Mouse (Mus musculus) limb, embryonic 14.5 days (tissue): Measurements from ENCODE around the gene Rbm10. TPM values are rescaled to one million over a fixed set of nuclear protein-coding genes. Genes with fewer than 3 reads are reported as not detected.

Experiments
- ATAC-seq: fragments of 200-750 bp; cut with Nextera tagmentation; 2 replicates; pipeline ENCODE4 v1.8.0; 2017; ENCODE audit warnings: low read depth, moderate number of reproducible peaks, moderate TSS enrichment; ENCODE audit not compliant: low FRiP score
- DNase-seq: peaks from one replicate; pipeline ENCODE4 v3.0.0-alpha.2; 2015; ENCODE audit warnings: low spot score
- H3K27ac ChIP-seq: fragments of 300-500 bp; sonication (generic); replicated peaks from 2 replicates; pipeline ENCODE4 v1.5.1; 2014; ENCODE audit warnings: low read depth, mild to moderate bottlenecking, low read length, moderate library complexity, mixed read lengths
- H3K27me3 ChIP-seq: fragments of 300-500 bp; sonication (generic); 2 replicates; pipeline ENCODE4 v1.6.1; 2014; ENCODE audit warnings: low read length, mixed read lengths; ENCODE audit not compliant: control insufficient read depth, insufficient read depth
- H3K36me3 ChIP-seq: fragments of 300-500 bp; sonication (generic); 2 replicates; pipeline ENCODE4 v1.6.1; 2014; ENCODE audit warnings: mild to moderate bottlenecking, low read length, moderate library complexity, mixed read lengths; ENCODE audit not compliant: control insufficient read depth, insufficient read depth
- H3K4me1 ChIP-seq: fragments of 300-500 bp; sonication (generic); 2 replicates; pipeline ENCODE4 v1.6.1; 2014; ENCODE audit warnings: antibody characterized with exemption, low read length, mixed read lengths; ENCODE audit not compliant: control insufficient read depth, insufficient read depth
- H3K4me2 ChIP-seq: fragments of 300-500 bp; sonication (generic); replicated peaks from 2 replicates; pipeline ENCODE4 v1.6.1; 2014; ENCODE audit warnings: low read depth, mild to moderate bottlenecking, low read length, moderate library complexity; ENCODE audit not compliant: severe bottlenecking
- H3K4me3 ChIP-seq: fragments of 300-500 bp; sonication (generic); replicated peaks from 2 replicates; pipeline ENCODE4 v1.5.1; 2014; ENCODE audit warnings: low read length
- H3K9ac ChIP-seq: fragments of 300-500 bp; sonication (generic); 2 replicates; pipeline ENCODE4 v1.6.1; 2014; ENCODE audit warnings: mild to moderate bottlenecking, low read depth, low read length, moderate library complexity; ENCODE audit not compliant: severe bottlenecking
- H3K9me3 ChIP-seq: fragments of 300-500 bp; sonication (generic); 2 replicates; pipeline ENCODE4 v1.6.1; 2016; ENCODE audit warnings: low read length; ENCODE audit not compliant: control insufficient read depth
- POLR2A ChIP-seq: fragments of 200-500 bp; IDR thresholded peaks from 2 replicates; pipeline ENCODE4 v1.8.0; 2012; ENCODE audit warnings: inconsistent platforms, mild to moderate bottlenecking, moderate library complexity, borderline replicate concordance; ENCODE audit not compliant: insufficient read depth, insufficient read length; ENCODE audit errors: extremely low read depth
- WGBS: fragments of 180-500 bp; shearing (Covaris S2); extraction: QIAGEN DNeasy Blood & Tissue Kit; methylation state at CpG from one replicate; pipeline ENCODE4 v1.1.7; 2014; 5-methylcytosine and 5-hydroxymethylcytosine counted together
- polyA plus RNA-seq, 2 experiments: library from polyadenylated mRNA; depleted of rRNA in 1 of 2; stranded (reverse) in 1 of 2; unstranded in 1 of 2; fragments of >200 nt; fragmentation: Nextera tagmentation in 1 of 2; extraction: Ambion mirVana in 1 of 2; gene quantifications; 2 replicates each; pipeline versions ENCODE4 v1.2.1 to v1.2.3; 2012 to 2014

Rbm10 gene
- polyA plus RNA-seq, 2 experiments: 51.7 to 73.6 TPM

GRCm38 (mm10) chrX:20658026-20658652 lies 40.8 kb downstream of the Rbm10 start, which contains the start of gene Uba1:
Gene Uba1 (plus strand): TSS chrX:20658326.
- Histone ChIP-seq H3K9ac (peak within 1 kb of the TSS; percentile 60), H3K4me2 (peak within 1 kb of the TSS; percentile 64), H3K4me1 (no peaks in the 10 kb centered on the region), H3K27ac (0 out of 2 replicates have a peak within 1 kb of the TSS, but pooled peaks have one; percentile 38), H3K9me3 (no peaks in the 10 kb centered on the region), H3K4me3 (peak within 1 kb of the TSS; percentile 48), H3K27me3 (no peaks in the 10 kb centered on the region), H3K36me3 (no peaks in the 10 kb centered on the region)
- 22% methylated on average over 27 of the region's 27 CpGs for WGBS
- TF ChIP-seq POLR2A: no peak
- ATAC-seq: peak; percentile 86
- peak; percentile 93 for DNase-seq

DNA sequence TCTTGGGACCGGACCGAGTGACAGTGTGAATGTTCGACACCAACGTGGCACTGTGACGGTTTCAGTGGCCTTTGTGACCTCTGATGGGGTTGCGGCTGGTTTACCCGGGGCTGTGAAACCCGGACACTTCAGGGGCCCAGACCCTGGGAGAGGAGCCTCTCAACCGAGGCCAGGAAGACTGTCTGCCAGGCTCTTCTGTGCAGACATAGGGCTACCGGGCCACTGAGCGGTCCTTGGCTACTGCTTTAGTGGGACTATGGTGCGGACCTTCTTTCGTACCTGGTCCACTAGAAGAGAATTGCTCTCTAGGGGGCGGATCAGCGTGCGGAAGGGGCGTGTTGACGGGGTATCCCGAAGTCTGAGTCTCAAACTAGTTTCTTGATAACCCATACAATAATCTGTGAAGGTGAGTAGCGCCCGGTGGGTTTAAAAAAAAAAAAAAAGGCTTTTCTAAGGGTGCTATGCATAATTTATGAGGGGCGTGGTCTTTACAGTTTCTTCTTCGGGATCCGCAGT lies 41.6 kb downstream of the Rbm10 start:
- H3K4me3 ChIP-seq: peak overlapping the region; percentile 48
- H3K4me1 ChIP-seq: no peaks in the 10 kb centered on the region
- 20% methylated on average over 24 of the region's 24 CpGs for WGBS
- no peak for TF ChIP-seq POLR2A
- ATAC-seq (no peak), DNase-seq (no peak)
- H3K27ac ChIP-seq: 0 out of 2 replicates have a peak overlapping the region, but pooled peaks have one; percentile 38
- H3K9ac ChIP-seq: peak overlapping the region; percentile 60
- H3K36me3 ChIP-seq: no peaks in the 10 kb centered on the region
- H3K4me2 ChIP-seq: peak overlapping the region; percentile 64
- no peaks in the 10 kb centered on the region for H3K9me3 ChIP-seq
- no peaks in the 10 kb centered on the region for H3K27me3 ChIP-seq

DNA sequence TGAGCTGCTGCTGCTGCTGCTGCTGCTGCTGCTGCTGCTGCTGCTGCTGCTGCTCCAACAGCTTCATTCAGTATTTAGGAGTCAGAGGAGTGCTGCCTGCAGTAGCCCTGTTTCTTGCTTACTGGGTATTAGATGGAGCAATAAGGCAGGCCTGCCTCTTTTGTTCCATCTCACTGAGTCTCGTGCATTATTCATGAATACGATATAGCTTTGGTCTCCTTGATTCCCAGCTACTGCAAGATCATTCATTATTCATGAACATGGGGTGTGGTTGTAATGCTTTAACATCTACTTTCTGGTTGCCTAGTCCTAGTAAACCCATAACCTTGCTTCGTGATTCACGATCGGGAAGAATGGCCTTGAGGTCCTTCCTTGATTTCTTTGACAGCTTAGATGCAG lies 45.0 kb downstream of the Rbm10 start:
- Histone ChIP-seq H3K4me1 (peaks cover 2% of the 10 kb centered on the region), H3K4me3 (no peak overlapping the region), H3K27ac (no peak overlapping the region), H3K9ac (no peak overlapping the region), H3K27me3 (no peaks in the 10 kb centered on the region), H3K9me3 (no peaks in the 10 kb centered on the region), H3K36me3 (peaks cover 4% of the 10 kb centered on the region; the same call in 1 of the 2 replicates), H3K4me2 (no peak overlapping the region)
- ATAC-seq (no peak), DNase-seq (no peak)
- 41% methylated on average over 5 of the region's 5 CpGs for WGBS
- no peak for TF ChIP-seq POLR2A

GRCm38 (mm10) chrX:20662716-20663443 lies 45.6 kb downstream of the Rbm10 start:
- TF ChIP-seq POLR2A: peak; percentile 50; the same call in 1 of the 2 replicates
- H3K36me3 ChIP-seq: peaks cover 6% of the 10 kb centered on the region
- H3K9me3 ChIP-seq: no peaks in the 10 kb centered on the region
- peak overlapping the region; percentile 65 for H3K9ac ChIP-seq
- H3K4me1 ChIP-seq: peaks cover 2% of the 10 kb centered on the region
- DNase-seq (peak; percentile 91), ATAC-seq (peak; percentile 88)
- 10% methylated on average over 24 of the region's 28 CpGs for WGBS
- peak overlapping the region; percentile 44 for H3K4me2 ChIP-seq
- H3K27ac ChIP-seq: peak overlapping the region; percentile 71; the same call in 1 of the 2 replicates
- no peaks in the 10 kb centered on the region for H3K27me3 ChIP-seq
- peak overlapping the region; percentile 55 for H3K4me3 ChIP-seq

- Histone ChIP-seq H3K36me3 (peaks cover 12% of the 10 kb centered on the region), H3K4me1 (peaks cover 2% of the 10 kb centered on the region), H3K9ac (peak overlapping the region; percentile 65), H3K9me3 (no peaks in the 10 kb centered on the region), H3K4me2 (peak overlapping the region; percentile 44), H3K4me3 (peak overlapping the region; percentile 55), H3K27ac (no peak overlapping the region), H3K27me3 (no peaks in the 10 kb centered on the region)
- TF ChIP-seq POLR2A: no peak
- DNase-seq (no peak), ATAC-seq (no peak)
- WGBS: 15% methylated on average over 9 of the region's 9 CpGs
These were observed 46.1 kb downstream of the Rbm10 start for GRCm38 (mm10) chrX:20663444-20663790.
